Mouse (Mus musculus): ENCODE measurements around the gene Dagla. TPM values are rescaled to one million over a fixed set of nuclear protein-coding genes. Genes with fewer than 3 reads are reported as not detected.

Dagla gene
- total RNA-seq, 1 experiment from 2014 or later: not detected

- no peak for ATAC-seq (replicated peaks; ENCODE audit: low read depth, poor library complexity, severe bottlenecking)
Observed at GRCm38 (mm10) chr19:10286458-10286872, 18.2 kb downstream of the Dagla start.

- no peak for ATAC-seq (replicated peaks; ENCODE audit: low read depth, poor library complexity, severe bottlenecking)
Observed at GRCm38 (mm10) chr19:10280771-10281540, 23.7 kb downstream of the Dagla start.

DNA sequence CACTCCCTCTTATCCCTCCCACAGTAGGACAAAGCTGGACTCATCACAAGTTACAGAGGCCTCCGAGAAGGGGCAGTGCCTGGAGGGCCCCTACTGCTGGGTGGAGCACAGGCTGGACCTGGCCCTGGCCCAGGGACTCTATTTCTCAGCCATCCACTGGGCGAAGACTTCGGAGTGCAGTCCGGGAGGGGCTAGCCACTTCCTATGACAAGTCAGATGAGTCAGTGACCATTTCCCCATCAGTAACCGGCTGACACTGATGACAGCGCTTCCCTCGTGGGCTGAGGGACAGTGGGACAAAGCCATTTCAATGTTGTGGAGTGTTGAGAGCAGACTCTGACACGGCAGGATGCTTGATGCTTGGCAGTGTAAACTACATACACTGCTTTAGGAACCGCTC is 25.0 kb downstream of the Dagla start:
- peak; percentile 66 for ATAC-seq (replicated peaks; ENCODE audit: low read depth, poor library complexity, severe bottlenecking)

GRCm38 (mm10) chr19:10278669-10279324 is 25.9 kb downstream of the Dagla start:
- ATAC-seq (replicated peaks; ENCODE audit: low read depth, poor library complexity, severe bottlenecking): no peak

GRCm38 (mm10) chr19:10277759-10278158 is 26.9 kb downstream of the Dagla start:
- ATAC-seq (replicated peaks; ENCODE audit: low read depth, poor library complexity, severe bottlenecking): no peak

DNA sequence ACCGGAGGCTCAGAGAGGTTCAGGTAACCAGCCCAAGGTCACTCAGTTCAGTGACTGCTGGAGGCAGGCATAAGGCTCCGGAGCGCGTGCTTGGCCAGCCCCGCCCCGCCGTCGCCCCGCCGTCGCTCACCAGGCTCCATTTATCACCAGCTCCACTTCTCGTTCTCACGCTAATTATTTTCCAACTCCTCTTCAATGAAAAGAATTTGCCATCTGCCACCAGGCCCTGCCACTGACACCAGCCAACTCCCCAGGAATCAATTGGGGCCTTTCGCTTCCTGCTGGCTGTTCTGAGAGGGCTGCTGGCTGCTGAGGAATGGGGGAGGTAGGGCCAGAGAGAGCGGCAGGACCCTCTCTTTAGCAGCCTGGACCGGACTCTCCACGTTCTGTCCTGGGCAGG is 27.3 kb downstream of the Dagla start:
- ATAC-seq (replicated peaks; ENCODE audit: low read depth, poor library complexity, severe bottlenecking): no peak

GRCm38 (mm10) chr19:10276483-10277144 is 28.1 kb downstream of the Dagla start:
- no peak for ATAC-seq (replicated peaks; ENCODE audit: low read depth, poor library complexity, severe bottlenecking)

DNA sequence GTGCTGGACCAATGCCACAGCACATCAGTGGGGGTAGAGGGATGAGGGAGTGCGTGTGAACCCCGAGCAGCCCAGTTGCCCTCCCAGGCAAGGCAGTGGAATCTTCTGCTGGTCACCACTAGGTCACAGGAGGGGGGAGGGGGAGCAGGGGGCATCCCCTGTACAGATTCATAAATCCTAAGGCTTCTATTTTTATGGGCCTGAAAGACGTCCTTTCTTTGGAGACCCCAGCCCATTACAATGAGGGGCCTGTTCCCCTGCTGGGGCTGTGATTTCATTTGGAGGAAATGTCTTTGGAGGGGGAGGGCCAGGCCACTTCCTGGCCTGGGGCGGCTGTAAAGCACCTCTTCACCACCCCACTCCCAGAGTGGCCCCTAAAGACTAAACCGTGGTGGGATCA is 30.6 kb downstream of the Dagla start:
- no peak for ATAC-seq (replicated peaks; ENCODE audit: low read depth, poor library complexity, severe bottlenecking)

DNA sequence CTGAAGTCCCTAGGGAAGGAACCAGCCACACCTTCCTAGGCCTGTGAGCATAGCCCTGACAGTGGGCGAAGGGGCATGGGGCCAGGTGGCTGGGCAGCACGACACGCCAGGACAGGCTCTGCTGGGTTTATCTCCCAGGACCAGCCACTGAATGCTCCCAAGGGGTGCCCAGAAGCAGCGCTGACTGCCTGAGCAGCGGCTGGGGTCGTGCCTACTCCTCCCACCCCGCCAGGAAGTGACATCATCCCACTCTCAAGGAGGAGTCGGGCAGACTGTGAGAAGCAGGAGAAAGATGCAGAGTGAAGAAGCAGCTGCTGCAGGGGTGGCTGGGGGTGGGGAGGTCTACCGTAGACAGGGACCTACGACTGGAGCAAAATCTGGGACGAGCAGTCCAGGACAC is 31.9 kb downstream of the Dagla start:
- ATAC-seq (replicated peaks; ENCODE audit: low read depth, poor library complexity, severe bottlenecking): peak; percentile 38; the same call in 1 of the 2 replicates

DNA sequence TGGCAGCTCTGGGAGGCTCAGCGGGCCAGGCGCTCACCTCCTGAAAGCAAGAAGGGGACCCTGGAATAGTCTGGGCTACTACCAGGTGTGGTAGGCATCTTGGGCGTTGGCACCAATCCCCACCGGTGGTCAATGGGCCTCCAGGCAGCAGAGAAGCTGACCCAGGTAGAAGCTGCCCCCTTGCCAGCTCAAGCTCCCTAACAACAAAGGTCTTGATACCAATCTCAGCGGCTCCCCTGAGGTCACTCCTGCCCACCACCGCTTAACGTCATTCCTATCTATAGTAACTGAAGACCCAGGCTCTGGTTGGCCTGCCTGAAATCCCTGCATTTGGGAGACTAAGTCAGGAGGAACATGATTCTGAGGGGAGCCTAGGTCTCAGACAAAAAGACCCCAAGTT is 33.1 kb downstream of the Dagla start:
- no peak for ATAC-seq (replicated peaks; ENCODE audit: low read depth, poor library complexity, severe bottlenecking)

DNA sequence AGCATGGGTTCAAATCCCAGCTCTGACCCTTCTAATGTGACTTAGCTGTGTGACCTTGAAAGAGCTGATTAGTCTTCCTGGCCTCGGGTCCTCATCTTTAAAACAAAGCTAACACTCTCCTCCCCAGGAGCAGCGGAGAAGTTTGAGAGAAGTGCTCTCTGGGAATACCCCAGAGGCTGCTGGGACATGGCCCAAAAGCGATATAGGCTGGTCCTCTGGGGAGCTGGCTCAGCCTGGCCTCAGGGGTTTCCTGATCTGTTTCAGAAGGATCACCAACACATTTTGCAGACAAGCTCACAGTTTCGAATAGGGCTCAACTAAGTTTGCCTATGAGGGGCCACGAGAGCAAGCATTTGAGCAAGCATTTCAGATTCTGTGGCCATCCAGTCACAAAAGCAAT is 34.3 kb downstream of the Dagla start:
- no peak for ATAC-seq (replicated peaks; ENCODE audit: low read depth, poor library complexity, severe bottlenecking)

GRCm38 (mm10) chr19:10268851-10269250 is 35.8 kb downstream of the Dagla start:
- no peak for ATAC-seq (replicated peaks; ENCODE audit: low read depth, poor library complexity, severe bottlenecking)

DNA sequence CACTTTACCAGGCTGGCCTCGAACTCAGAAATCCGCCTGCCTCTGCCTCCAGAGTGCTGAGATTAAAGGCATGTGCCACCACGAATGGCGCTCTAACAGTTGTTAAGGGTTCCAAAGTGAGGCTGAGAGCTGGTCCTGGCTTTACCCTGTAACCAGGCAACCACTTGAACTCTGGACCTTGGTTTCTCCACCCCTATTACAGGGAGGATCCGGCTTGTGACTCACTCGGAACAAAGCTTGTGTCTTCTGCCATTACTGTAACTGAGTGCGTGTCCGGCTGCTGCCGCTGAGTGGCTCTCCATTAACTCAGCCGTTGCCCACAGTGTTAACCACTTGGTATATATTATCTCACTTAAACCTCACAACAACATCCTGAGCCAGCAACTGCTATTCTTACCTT is 36.7 kb downstream of the Dagla start:
- no peak for ATAC-seq (replicated peaks; ENCODE audit: low read depth, poor library complexity, severe bottlenecking)

DNA sequence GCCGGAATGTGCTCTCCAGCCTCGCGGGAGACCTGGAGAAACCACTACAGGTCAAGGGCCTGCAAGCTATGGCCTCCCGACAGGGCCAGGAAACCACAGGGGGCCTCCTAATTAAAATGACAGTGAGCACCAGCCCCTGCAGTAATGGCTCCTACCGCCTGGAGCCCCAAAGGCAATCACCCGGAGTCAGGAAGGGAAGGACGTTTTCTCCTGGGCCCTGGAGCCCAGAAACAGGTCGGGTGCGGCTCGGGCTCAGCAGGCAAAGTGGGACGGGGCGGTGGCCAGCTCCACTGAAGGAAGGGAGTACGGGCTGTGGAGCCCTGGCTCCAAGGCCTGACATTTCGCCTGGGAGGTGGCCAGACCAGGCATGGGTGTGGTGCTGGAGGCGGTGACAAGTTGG is 37.6 kb downstream of the Dagla start:
- no peak for ATAC-seq (replicated peaks; ENCODE audit: low read depth, poor library complexity, severe bottlenecking)

- peak; percentile 84 for ATAC-seq (replicated peaks; ENCODE audit: low read depth, poor library complexity, severe bottlenecking)
Observed at GRCm38 (mm10) chr19:10266196-10266850, 38.4 kb downstream of the Dagla start.

DNA sequence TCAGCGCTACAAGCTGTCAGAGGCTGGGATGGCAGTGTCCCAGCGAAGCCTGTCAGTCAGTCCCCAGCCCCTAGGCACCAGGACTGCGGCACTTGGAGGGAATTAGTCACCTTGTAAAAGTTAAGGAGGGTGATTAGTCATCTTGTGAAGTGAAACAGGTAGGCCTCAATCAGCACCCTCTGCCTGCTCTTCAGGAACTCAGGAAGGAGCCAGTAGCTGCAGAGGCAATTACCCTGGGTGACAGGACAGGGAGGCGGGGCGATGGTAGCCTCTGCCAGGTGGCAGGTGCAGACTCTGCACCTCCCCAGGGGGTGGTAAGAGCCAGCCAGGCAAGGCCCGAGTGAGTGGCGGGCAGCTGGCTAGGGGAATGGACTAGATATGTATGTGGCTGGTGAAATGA is 43.3 kb downstream of the Dagla start:
- no peak for ATAC-seq (replicated peaks; ENCODE audit: low read depth, poor library complexity, severe bottlenecking)

- peak; percentile 84 for ATAC-seq (replicated peaks; ENCODE audit: low read depth, poor library complexity, severe bottlenecking)
Observed at GRCm38 (mm10) chr19:10258279-10259011, 46.2 kb downstream of the Dagla start.

DNA sequence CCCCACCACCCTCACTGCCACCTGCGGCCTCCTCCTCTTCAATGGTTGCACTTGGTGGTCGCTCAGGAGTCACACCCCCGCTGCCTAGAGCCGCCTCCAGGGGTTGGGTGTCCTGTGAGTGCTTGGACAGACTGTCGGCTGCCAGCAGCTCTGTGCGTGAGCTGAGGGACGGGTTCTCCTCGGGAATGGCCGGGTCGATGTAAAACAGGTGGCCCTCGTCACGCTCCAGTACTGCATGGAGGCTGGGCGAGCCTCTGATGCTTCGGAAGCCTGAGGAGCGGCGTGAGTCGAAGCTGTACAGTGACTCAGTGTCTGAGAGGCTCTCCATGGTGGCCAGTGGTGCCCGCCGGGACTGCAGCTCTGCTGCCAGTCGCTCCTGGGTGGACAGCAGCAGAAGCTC is 56.5 kb downstream of the Dagla start:
- ATAC-seq (replicated peaks; ENCODE audit: low read depth, poor library complexity, severe bottlenecking): no peak

- no peak for ATAC-seq (replicated peaks; ENCODE audit: low read depth, poor library complexity, severe bottlenecking)
Observed at GRCm38 (mm10) chr19:10247165-10247564, 57.5 kb downstream of the Dagla start.

DNA sequence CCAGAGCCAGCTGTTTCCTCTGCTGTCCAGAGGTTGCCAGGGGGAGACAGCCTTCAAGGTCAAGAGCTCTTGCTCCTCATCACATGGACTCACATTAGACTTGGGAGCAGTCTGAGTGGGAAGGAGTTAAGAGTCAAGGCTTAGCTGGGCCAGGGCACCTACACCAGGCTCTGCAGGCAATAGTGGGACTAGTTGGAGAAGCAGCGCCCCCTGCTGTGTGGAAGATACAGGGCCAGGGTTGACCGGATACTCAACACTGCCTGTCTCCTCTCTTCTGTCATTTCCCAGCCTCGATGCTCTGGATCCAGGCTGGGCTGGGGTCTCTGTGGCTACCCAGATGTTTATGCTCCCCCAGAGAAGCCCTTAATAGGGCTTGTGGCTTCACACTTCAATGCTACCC is 60.5 kb downstream of the Dagla start:
- ATAC-seq (replicated peaks; ENCODE audit: low read depth, poor library complexity, severe bottlenecking): peak; percentile 46
